Mouse (Mus musculus): ENCODE results near the gene Smyd2. TPM values are rescaled to one million over a fixed set of nuclear protein-coding genes. Genes with fewer than 3 reads are reported as not detected.

The Smyd2 gene
- polyA plus RNA-seq, 1 experiment from 2014 or later = 80.3 TPM

GRCm38 (mm10) chr1:189863727-189864126 lies 58.4 kb downstream of the Smyd2 start:
- peaks cover 10% of the 10 kb centered on the region for H3K36me3 ChIP-seq (ENCODE audit: control insufficient read depth, insufficient read depth, low read length)
- H3K4me2 ChIP-seq (ENCODE audit: low read depth, low read length) = no peak overlapping the region
- no peaks in the 10 kb centered on the region for H3K27me3 ChIP-seq (ENCODE audit: control insufficient read depth, insufficient read depth, low read depth, low read length)
- H3K9me3 ChIP-seq (ENCODE audit: control insufficient read depth, low read length) = no peaks in the 10 kb centered on the region
- no peak overlapping the region for H3K9ac ChIP-seq (ENCODE audit: low read length)
- H3K4me1 ChIP-seq (replicated peaks; ENCODE audit: control insufficient read depth, insufficient read depth, low read length) = peaks cover 29% of the 10 kb centered on the region
- no peak for ATAC-seq (ENCODE audit: low read depth)
- H3K27ac ChIP-seq (ENCODE audit: low read length) = no peak overlapping the region
- no peak overlapping the region for H3K4me3 ChIP-seq (ENCODE audit: low read length)
- 82% methylated on average over 3 of the region's 3 CpGs for WGBS

- H3K4me2 ChIP-seq (ENCODE audit: low read depth, low read length) = no peak overlapping the region
- H3K9me3 ChIP-seq (ENCODE audit: control insufficient read depth, low read length) = no peaks in the 10 kb centered on the region
- ATAC-seq (ENCODE audit: low read depth) = peak; percentile 85
- no peaks in the 10 kb centered on the region for H3K27me3 ChIP-seq (ENCODE audit: control insufficient read depth, insufficient read depth, low read depth, low read length)
- no peak overlapping the region for H3K4me3 ChIP-seq (ENCODE audit: low read length)
- peaks cover 18% of the 10 kb centered on the region for H3K36me3 ChIP-seq (ENCODE audit: control insufficient read depth, insufficient read depth, low read length)
- H3K9ac ChIP-seq (ENCODE audit: low read length) = peak overlapping the region; percentile 20; the same call in 1 of the 2 replicates
- peaks cover 12% of the 10 kb centered on the region for H3K4me1 ChIP-seq (replicated peaks; ENCODE audit: control insufficient read depth, insufficient read depth, low read length)
- WGBS = 46% methylated on average over 12 of the region's 12 CpGs
- H3K27ac ChIP-seq (ENCODE audit: low read length) = peak overlapping the region; percentile 91
These were observed 61.2 kb downstream of the Smyd2 start for GRCm38 (mm10) chr1:189860942-189861315.

GRCm38 (mm10) chr1:189860112-189860941 lies 61.8 kb downstream of the Smyd2 start:
- H3K4me3 ChIP-seq (ENCODE audit: low read length) = no peak overlapping the region
- H3K27ac ChIP-seq (ENCODE audit: low read length) = peak overlapping the region; percentile 91
- peaks cover 17% of the 10 kb centered on the region for H3K36me3 ChIP-seq (ENCODE audit: control insufficient read depth, insufficient read depth, low read length)
- ATAC-seq (ENCODE audit: low read depth) = peak; percentile 52
- H3K4me1 ChIP-seq (replicated peaks; ENCODE audit: control insufficient read depth, insufficient read depth, low read length) = peaks cover 12% of the 10 kb centered on the region
- H3K9ac ChIP-seq (ENCODE audit: low read length) = no peak overlapping the region
- 66% methylated on average over 17 of the region's 17 CpGs for WGBS
- H3K4me2 ChIP-seq (ENCODE audit: low read depth, low read length) = no peak overlapping the region
- H3K27me3 ChIP-seq (ENCODE audit: control insufficient read depth, insufficient read depth, low read depth, low read length) = no peaks in the 10 kb centered on the region
- H3K9me3 ChIP-seq (ENCODE audit: control insufficient read depth, low read length) = no peaks in the 10 kb centered on the region

GRCm38 (mm10) chr1:189858377-189858776 lies 63.8 kb downstream of the Smyd2 start:
- H3K4me2 ChIP-seq (ENCODE audit: low read depth, low read length) = no peak overlapping the region
- H3K27me3 ChIP-seq (ENCODE audit: control insufficient read depth, insufficient read depth, low read depth, low read length) = no peaks in the 10 kb centered on the region
- H3K4me3 ChIP-seq (ENCODE audit: low read length) = no peak overlapping the region
- H3K27ac ChIP-seq (ENCODE audit: low read length) = no peak overlapping the region
- no peak overlapping the region for H3K9ac ChIP-seq (ENCODE audit: low read length)
- H3K9me3 ChIP-seq (ENCODE audit: control insufficient read depth, low read length) = no peaks in the 10 kb centered on the region
- WGBS = 89% methylated on average over 6 of the region's 6 CpGs
- peaks cover 13% of the 10 kb centered on the region for H3K36me3 ChIP-seq (ENCODE audit: control insufficient read depth, insufficient read depth, low read length)
- peaks cover 12% of the 10 kb centered on the region for H3K4me1 ChIP-seq (replicated peaks; ENCODE audit: control insufficient read depth, insufficient read depth, low read length)
- ATAC-seq (ENCODE audit: low read depth) = no peak

- H3K4me2 ChIP-seq (ENCODE audit: low read depth, low read length) = no peak overlapping the region
- no peak overlapping the region for H3K9ac ChIP-seq (ENCODE audit: low read length)
- 90% methylated on average over 5 of the region's 5 CpGs for WGBS
- H3K4me3 ChIP-seq (ENCODE audit: low read length) = no peak overlapping the region
- H3K27ac ChIP-seq (ENCODE audit: low read length) = no peak overlapping the region
- no peak for ATAC-seq (ENCODE audit: low read depth)
- H3K36me3 ChIP-seq (ENCODE audit: control insufficient read depth, insufficient read depth, low read length) = peaks cover 16% of the 10 kb centered on the region
- H3K9me3 ChIP-seq (ENCODE audit: control insufficient read depth, low read length) = no peaks in the 10 kb centered on the region
- no peaks in the 10 kb centered on the region for H3K27me3 ChIP-seq (ENCODE audit: control insufficient read depth, insufficient read depth, low read depth, low read length)
- peaks cover 9% of the 10 kb centered on the region for H3K4me1 ChIP-seq (replicated peaks; ENCODE audit: control insufficient read depth, insufficient read depth, low read length)
These were observed 66.4 kb downstream of the Smyd2 start for GRCm38 (mm10) chr1:189855739-189856138.

- WGBS = 73% methylated on average over 13 of the region's 13 CpGs
- Histone ChIP-seq H3K36me3 (ENCODE audit: control insufficient read depth, insufficient read depth, low read length) (peaks cover 25% of the 10 kb centered on the region), H3K4me2 (ENCODE audit: low read depth, low read length) (no peak overlapping the region), H3K4me1 (replicated peaks; ENCODE audit: control insufficient read depth, insufficient read depth, low read length) (no peaks in the 10 kb centered on the region; the same call in 1 of the 2 replicates), H3K27ac (ENCODE audit: low read length) (no peak overlapping the region), H3K9me3 (ENCODE audit: control insufficient read depth, low read length) (no peaks in the 10 kb centered on the region), H3K9ac (ENCODE audit: low read length) (no peak overlapping the region), H3K27me3 (ENCODE audit: control insufficient read depth, insufficient read depth, low read depth, low read length) (no peaks in the 10 kb centered on the region), H3K4me3 (ENCODE audit: low read length) (no peak overlapping the region)
- ATAC-seq (ENCODE audit: low read depth) = no peak
These were observed 67.5 kb downstream of the Smyd2 start for GRCm38 (mm10) chr1:189854646-189855045.

- H3K4me3 ChIP-seq (ENCODE audit: low read length) = no peak overlapping the region
- ATAC-seq (ENCODE audit: low read depth) = peak; percentile 73
- no peak overlapping the region; the same call in 1 of the 2 replicates for H3K27ac ChIP-seq (ENCODE audit: low read length)
- H3K36me3 ChIP-seq (ENCODE audit: control insufficient read depth, insufficient read depth, low read length) = peaks cover 25% of the 10 kb centered on the region
- no peak overlapping the region for H3K9ac ChIP-seq (ENCODE audit: low read length)
- H3K9me3 ChIP-seq (ENCODE audit: control insufficient read depth, low read length) = no peaks in the 10 kb centered on the region
- no peaks in the 10 kb centered on the region; the same call in 1 of the 2 replicates for H3K4me1 ChIP-seq (replicated peaks; ENCODE audit: control insufficient read depth, insufficient read depth, low read length)
- no peak overlapping the region for H3K4me2 ChIP-seq (ENCODE audit: low read depth, low read length)
- no peaks in the 10 kb centered on the region for H3K27me3 ChIP-seq (ENCODE audit: control insufficient read depth, insufficient read depth, low read depth, low read length)
- 63% methylated on average over 7 of the region's 7 CpGs for WGBS
These were observed 69.7 kb downstream of the Smyd2 start for GRCm38 (mm10) chr1:189852456-189852855.

GRCm38 (mm10) chr1:189852051-189852450 lies 70.1 kb downstream of the Smyd2 start:
- Histone ChIP-seq H3K9me3 (ENCODE audit: control insufficient read depth, low read length) (no peaks in the 10 kb centered on the region), H3K4me3 (ENCODE audit: low read length) (no peak overlapping the region), H3K4me1 (replicated peaks; ENCODE audit: control insufficient read depth, insufficient read depth, low read length) (no peaks in the 10 kb centered on the region; the same call in 1 of the 2 replicates), H3K36me3 (ENCODE audit: control insufficient read depth, insufficient read depth, low read length) (peaks cover 23% of the 10 kb centered on the region), H3K4me2 (ENCODE audit: low read depth, low read length) (no peak overlapping the region), H3K9ac (ENCODE audit: low read length) (no peak overlapping the region), H3K27ac (ENCODE audit: low read length) (no peak overlapping the region), H3K27me3 (ENCODE audit: control insufficient read depth, insufficient read depth, low read depth, low read length) (no peaks in the 10 kb centered on the region)
- WGBS = 68% methylated on average over 5 of the region's 5 CpGs
- ATAC-seq (ENCODE audit: low read depth) = no peak

- no peak for ATAC-seq (ENCODE audit: low read depth)
- Histone ChIP-seq H3K27me3 (ENCODE audit: control insufficient read depth, insufficient read depth, low read depth, low read length) (no peaks in the 10 kb centered on the region), H3K9ac (ENCODE audit: low read length) (no peak overlapping the region), H3K4me3 (ENCODE audit: low read length) (no peak overlapping the region), H3K9me3 (ENCODE audit: control insufficient read depth, low read length) (no peaks in the 10 kb centered on the region), H3K27ac (ENCODE audit: low read length) (no peak overlapping the region), H3K36me3 (ENCODE audit: control insufficient read depth, insufficient read depth, low read length) (peaks cover 15% of the 10 kb centered on the region), H3K4me2 (ENCODE audit: low read depth, low read length) (no peak overlapping the region), H3K4me1 (replicated peaks; ENCODE audit: control insufficient read depth, insufficient read depth, low read length) (no peaks in the 10 kb centered on the region; the same call in 1 of the 2 replicates)
- 77% methylated on average over 11 of the region's 11 CpGs for WGBS
These were observed 72.6 kb downstream of the Smyd2 start for GRCm38 (mm10) chr1:189849550-189849949.

All from lung, embryonic 16.5 days (tissue).